Mouse (Mus musculus) ES-E14 (cell line): Measurements from ENCODE around the gene Rccd1. TPM values are rescaled to one million over a fixed set of nuclear protein-coding genes. Genes with fewer than 3 reads are reported as not detected.

Experiments
- DNase-seq: peaks from one replicate; pipeline ENCODE4 v3.0.0-alpha.2; 2013; ENCODE audit warnings: low read depth, low spot score
- H3K27ac ChIP-seq: 2 replicates; pipeline ENCODE4 v1.5.1; 2012; ENCODE audit warnings: low read depth, mild to moderate bottlenecking, low read length, moderate library complexity, mixed read lengths; ENCODE audit not compliant: poor library complexity, insufficient read depth, severe bottlenecking
- H3K36me3 ChIP-seq: 2 replicates; pipeline ENCODE4 v1.6.1; 2012; ENCODE audit warnings: mild to moderate bottlenecking, low read length, moderate library complexity, mixed read lengths; ENCODE audit not compliant: control insufficient read depth, poor library complexity, insufficient read depth, severe bottlenecking
- H3K4me1 ChIP-seq, 2 experiments: fragments of 150-350 bp in 1 of 2; sonication (generic) in 1 of 2; 2 replicates each; pipeline ENCODE4 v1.6.1; 2012; ENCODE audit warnings: low read length in 2 of 2, mild to moderate bottlenecking in 1 of 2, mixed read lengths in 1 of 2; ENCODE audit not compliant: control insufficient read depth in 2 of 2, insufficient read depth in 2 of 2, poor library complexity in 1 of 2
- H3K4me3 ChIP-seq, 2 experiments: fragments of 150-350 bp in 1 of 2; sonication (generic) in 1 of 2; 2 replicates each; pipeline ENCODE4 v1.5.1; 2012; ENCODE audit warnings: low read length in 2 of 2, low read depth in 1 of 2, mild to moderate bottlenecking in 1 of 2, mixed read lengths in 1 of 2; ENCODE audit not compliant: insufficient read depth in 1 of 2, poor library complexity in 1 of 2, severe bottlenecking in 1 of 2
- H3K9ac ChIP-seq: 2 replicates; pipeline ENCODE4 v1.6.1; 2012; ENCODE audit warnings: low read depth, mild to moderate bottlenecking, low read length, mixed read lengths; ENCODE audit not compliant: poor library complexity, insufficient read depth, severe bottlenecking
- H3K9me3 ChIP-seq: fragments of 150-350 bp; sonication (generic); 2 replicates; pipeline ENCODE4 v1.6.1; 2012; ENCODE audit warnings: low read depth, mild to moderate bottlenecking, low read length; ENCODE audit not compliant: control insufficient read depth, insufficient read depth
- CHD2 ChIP-seq: IDR thresholded peaks from 2 replicates; pipeline ENCODE4 v1.6.1; 2014; ENCODE audit warnings: mild to moderate bottlenecking, low read depth, low read length, inconsistent platforms
- HCFC1 ChIP-seq: IDR thresholded peaks from 2 replicates; pipeline ENCODE4 v1.6.1; 2012; ENCODE audit warnings: low read length, inconsistent platforms, borderline replicate concordance; ENCODE audit not compliant: insufficient read depth
- MAFK ChIP-seq: IDR thresholded peaks from 2 replicates; pipeline ENCODE4 v1.6.1; 2014; ENCODE audit warnings: mild to moderate bottlenecking, low read depth, low read length, inconsistent platforms; ENCODE audit not compliant: insufficient read depth
- ZC3H11A ChIP-seq: IDR thresholded peaks from 2 replicates; pipeline ENCODE4 v1.6.1; 2012; ENCODE audit warnings: low read depth, mild to moderate bottlenecking, inconsistent platforms, low read length, borderline replicate concordance
- ZNF384 ChIP-seq: IDR thresholded peaks from 2 replicates; pipeline ENCODE4 v1.6.1; 2012; ENCODE audit warnings: low read depth, low read length, inconsistent platforms
- in situ Hi-C, 2 experiments: fragments of 600-800 bp; cut with MboI; formaldehyde crosslinking; loops; one replicate each; pipeline ENCODE4 v1.15.1; 2025; ENCODE audit warnings: low sequenced_read_pairs in 2 of 2, inconsistent platforms in 1 of 2; ENCODE audit not compliant: unreplicated experiment in 2 of 2
- total RNA-seq: library from RNA; depleted of rRNA; stranded (reverse); fragments of 300-350 nt; gene quantifications from 2 replicates; pipeline ENCODE4 v1.2.3, GENCODE M21; 2012; rRNA removed

Gene Rccd1
- total RNA-seq, 1 experiment: 16.4 TPM

DNA sequence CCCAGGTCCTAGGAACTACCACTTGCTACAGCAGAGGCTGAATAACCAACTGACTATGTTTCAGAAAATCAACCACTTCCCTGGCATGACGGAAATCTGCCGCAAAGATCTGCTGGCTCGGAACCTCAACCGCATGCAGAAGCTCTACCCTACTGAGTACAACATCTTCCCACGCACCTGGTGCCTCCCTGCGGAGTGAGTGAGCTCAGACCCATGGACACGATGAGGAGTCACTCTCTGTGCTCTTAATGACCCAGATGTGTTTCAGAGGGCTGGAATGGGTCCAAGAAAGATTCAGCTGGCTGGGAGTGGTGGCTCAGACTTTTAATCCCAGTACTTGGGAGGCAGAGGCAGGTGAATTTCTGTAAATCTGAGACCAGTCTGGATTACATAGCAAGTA, 71.8 kb downstream of the Rccd1 start:
- no peak for DNase-seq
- no peak overlapping the region for H3K27ac ChIP-seq
- H3K9ac ChIP-seq: no peak overlapping the region
- in situ Hi-C loops: no loop called here
- TF ChIP-seq HCFC1: no peak
- TF ChIP-seq MAFK: no peak
- H3K4me3 ChIP-seq: no peak overlapping the region
- peaks cover 2 to 12% of the 10 kb centered on the region in 2 experiments; a peak in 2 of 4 replicates for H3K4me1 ChIP-seq
- no peaks in the 10 kb centered on the region for H3K36me3 ChIP-seq
- H3K9me3 ChIP-seq: no peaks in the 10 kb centered on the region

DNA sequence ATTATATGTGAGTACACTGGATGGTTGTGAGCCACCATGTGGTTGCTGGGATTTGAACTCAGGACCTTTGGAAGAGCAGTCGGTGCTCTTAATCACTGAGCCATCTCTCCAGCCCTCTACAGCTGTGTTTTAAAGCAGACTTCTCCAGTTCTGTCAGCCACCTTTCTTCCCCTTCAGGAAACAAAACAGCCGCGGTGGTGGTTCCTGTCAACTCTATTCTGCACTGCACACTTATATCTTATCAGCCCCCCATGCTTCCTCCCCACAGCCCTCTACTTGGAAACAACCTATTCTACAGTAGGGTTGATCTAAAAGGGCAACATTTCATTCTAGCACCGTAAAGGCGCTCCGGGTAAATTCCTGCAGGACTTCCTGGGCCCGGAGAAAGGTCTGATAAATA, 77.4 kb downstream of the Rccd1 start:
- H3K4me3 ChIP-seq: peak overlapping the region in 1 of 2 experiments; percentile 91; a peak in 2 of 4 replicates
- in situ Hi-C loops: no loop called here
- H3K4me1 ChIP-seq: peaks cover 4 to 12% of the 10 kb centered on the region in 2 experiments; a peak in 3 of 4 replicates
- no peaks in the 10 kb centered on the region for H3K36me3 ChIP-seq
- H3K27ac ChIP-seq: no peak overlapping the region
- no peak for DNase-seq
- H3K9ac ChIP-seq: no peak overlapping the region
- no peak for TF ChIP-seq ZC3H11A
- no peak for TF ChIP-seq HCFC1
- TF ChIP-seq ZNF384: no peak
- no peak for TF ChIP-seq MAFK
- no peak for TF ChIP-seq CHD2
- H3K9me3 ChIP-seq: no peaks in the 10 kb centered on the region

DNA sequence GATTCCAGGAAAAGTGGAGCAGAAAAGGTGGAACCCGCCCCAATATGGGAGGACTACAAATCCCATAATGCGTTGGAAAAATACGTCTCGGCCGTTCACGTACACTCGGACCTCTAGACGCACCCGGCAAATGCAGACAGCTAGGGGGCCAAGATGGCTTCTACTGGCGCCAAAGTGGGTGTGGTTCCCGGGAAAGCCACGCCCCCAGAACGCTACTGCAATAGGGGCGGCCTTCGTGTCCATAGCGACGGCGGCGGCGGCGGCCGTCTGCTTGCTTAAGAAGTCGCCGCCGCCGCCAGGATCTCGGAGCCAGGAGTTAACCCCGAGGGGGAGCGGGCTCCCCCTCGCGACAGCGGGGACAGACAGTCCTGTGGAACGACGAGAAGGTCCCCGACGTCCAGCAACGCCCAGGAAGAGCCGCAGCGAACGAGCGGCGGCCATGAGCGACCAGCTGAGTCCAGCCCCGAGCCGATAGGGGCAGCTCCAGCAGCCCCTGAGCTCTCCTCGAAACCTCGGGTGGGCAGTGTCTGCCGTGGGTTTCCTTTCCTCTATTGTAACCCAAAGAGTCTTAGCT, 78.0 kb downstream of the Rccd1 start, which contains the start of gene Ttll13:
Gene Ttll13 (plus strand): TSS at position 229 of the 574 bp plus-strand sequence.
- peak within 1 kb of the TSS; percentile 71 for H3K9ac ChIP-seq
- 0 out of 2 replicates have a peak, but pooled peaks cover under 1% of the 10 kb centered on the region for H3K36me3 ChIP-seq
- TF ChIP-seq ZC3H11A (no peak), HCFC1 (peak; percentile 91), CHD2 (peak; percentile 35; the same call in 1 of the 2 replicates), ZNF384 (no peak), MAFK (no peak)
- peak; percentile 96 for DNase-seq
- peak within 1 kb of the TSS; percentile 69 to 91 for H3K4me3 ChIP-seq
- H3K4me1 ChIP-seq: peaks cover 4 to 12% of the 10 kb centered on the region in 2 experiments; a peak in 3 of 4 replicates
- in situ Hi-C loops: no loop called here
- H3K9me3 ChIP-seq: no peaks in the 10 kb centered on the region
- no peak within 1 kb of the TSS for H3K27ac ChIP-seq

DNA sequence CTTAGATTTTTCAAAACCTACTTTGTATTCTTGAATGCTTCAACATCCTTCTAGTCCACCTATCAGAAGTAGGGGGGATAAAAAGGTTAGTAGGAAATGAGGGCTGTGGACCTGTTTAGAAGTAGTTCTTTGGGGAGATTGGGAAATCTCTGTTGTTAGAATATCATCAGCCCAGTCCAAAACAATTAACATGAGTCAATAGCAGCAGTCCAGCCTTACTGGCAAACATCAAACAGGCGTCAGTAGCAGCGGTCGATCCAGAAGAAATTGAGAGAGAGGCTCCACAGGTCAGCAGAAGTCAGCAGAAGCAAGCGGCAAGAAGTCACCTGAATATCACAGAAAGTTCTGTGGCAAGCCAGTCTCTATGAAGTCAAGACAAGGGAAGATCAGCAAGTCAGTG, 79.4 kb downstream of the Rccd1 start:
- Histone ChIP-seq H3K27ac (no peak overlapping the region), H3K9ac (no peak overlapping the region), H3K4me1 (peaks cover 3 to 4% of the 10 kb centered on the region in 2 experiments; a peak in 3 of 4 replicates), H3K9me3 (no peaks in the 10 kb centered on the region), H3K4me3 (no peak overlapping the region), H3K36me3 (0 out of 2 replicates have a peak, but pooled peaks cover 5% of the 10 kb centered on the region)
- DNase-seq: no peak
- no peak for TF ChIP-seq MAFK
- no peak for TF ChIP-seq HCFC1
- no peak for TF ChIP-seq CHD2
- TF ChIP-seq ZNF384: no peak
- in situ Hi-C loops: no loop called here

Other genes starting within 250 kb of the Rccd1 start
- 108 and 146 TPM in 2 replicates for gene Idh2, start 209.1 kb downstream of the Rccd1 start, total RNA-seq
- 50.1 and 106 TPM in 2 replicates for gene Sema4b, start 137.6 kb downstream of the Rccd1 start, total RNA-seq
- 52.6 and 59.7 TPM in 2 replicates for gene Cib1, start 91.6 kb downstream of the Rccd1 start, total RNA-seq
- gene Gdpgp1, start 91.6 kb downstream of the Rccd1 start, total RNA-seq: 4.4 and 4.5 TPM in 2 replicates
- 1.4 and 2.8 TPM in 2 replicates for gene Ttll13, start 78.1 kb downstream of the Rccd1 start, total RNA-seq
- gene Ngrn, start 63.2 kb downstream of the Rccd1 start, total RNA-seq: 37.8 and 45.2 TPM in 2 replicates
- 21.1 and 30.4 TPM in 2 replicates for gene Vps33b, start 54.8 kb downstream of the Rccd1 start, total RNA-seq
- gene Prc1, start 30.0 kb downstream of the Rccd1 start, total RNA-seq: 91.0 and 103 TPM in 2 replicates
- gene Unc45a, start 16.6 kb upstream of the Rccd1 start, total RNA-seq: 52.0 and 54.1 TPM in 2 replicates
- 11.4 and 14.3 TPM in 2 replicates for gene Hddc3, start 18.6 kb upstream of the Rccd1 start, total RNA-seq
- 14.6 and 19.8 TPM in 2 replicates for gene Man2a2, start 46.9 kb upstream of the Rccd1 start, total RNA-seq
- gene Fes, start 63.5 kb upstream of the Rccd1 start, total RNA-seq: 2.1 and 4.5 TPM in 2 replicates
- gene Furin, start 81.0 kb upstream of the Rccd1 start, total RNA-seq: 16.1 and 17.7 TPM in 2 replicates
- 29.9 and 34.2 TPM in 2 replicates for gene Blm, start 210.7 kb upstream of the Rccd1 start, total RNA-seq